Mouse (Mus musculus): ENCODE results near the gene Ryr3.

DNA sequence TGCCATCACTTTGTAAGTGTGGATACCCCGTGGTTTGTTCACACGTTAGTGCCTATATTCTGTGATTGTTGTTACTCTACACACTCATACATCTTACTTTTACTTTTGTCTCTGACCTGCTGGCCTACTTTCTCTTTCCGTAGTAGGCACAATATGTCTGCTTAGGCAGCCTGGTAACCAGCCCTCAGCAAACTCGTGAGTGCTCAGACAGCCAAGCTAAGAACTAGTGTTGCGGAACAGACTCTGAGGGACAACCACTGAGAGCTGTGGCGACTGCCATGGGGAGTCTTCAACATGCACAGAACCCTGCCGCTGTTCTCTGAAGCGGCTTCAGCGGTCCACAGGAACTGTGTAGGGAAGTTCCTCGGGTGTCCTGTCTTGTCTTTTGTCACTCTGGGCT lies 616.7 kb downstream of the Ryr3 start:
- TF ChIP-seq CTCF (IDR thresholded peaks at IDR 0.05; ENCODE audit: low read depth): no peak
- TF ChIP-seq EP300 (IDR thresholded peaks at IDR 0.05; ENCODE audit: low read depth): no peak
